ENCODE assay signal across 44 mouse cellular contexts in the genomic region with DNA sequence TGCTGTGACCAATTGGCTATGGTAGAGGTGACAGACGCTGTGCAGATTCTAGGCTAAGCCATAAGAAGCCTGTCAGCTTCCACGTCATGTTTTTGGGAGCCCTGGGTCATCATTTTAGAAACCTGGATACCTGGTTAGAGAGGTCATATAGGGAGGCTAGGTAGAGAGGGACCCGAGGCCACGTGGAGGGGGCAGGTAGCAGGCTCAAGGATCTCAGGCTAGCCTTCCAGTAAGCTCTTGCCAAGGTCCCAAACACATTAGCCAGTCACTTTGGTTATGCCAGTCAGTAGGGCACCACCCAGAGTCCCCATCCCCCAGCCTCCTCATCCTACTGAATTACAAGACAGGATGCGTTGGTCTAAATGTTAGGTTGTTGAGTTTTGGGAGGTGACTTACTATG. TPM values are rescaled to one million over a fixed set of nuclear protein-coding genes. Genes with fewer than 3 reads are reported as not detected.
"Had no signal": no experiment of that assay in that cellular context is flagged by ENCODE, and none has a peak within 500 bp of the region (broad histone marks: within the 10 kb centered on the region; RNA-seq: fewer than 3 reads in every experiment).

No protein-coding gene starts in this region.

- H3K36me3 ChIP-seq: limb, embryonic 10.5 days; limb, embryonic 12.5 days; limb, embryonic 13.5 days; limb, embryonic 15.5 days; liver, embryonic 12.5 days; liver, embryonic 13.5 days; liver, embryonic 15.5 days; lung, embryonic 15.5 days; midbrain, embryonic 10.5 days; midbrain, embryonic 12.5 days; midbrain, embryonic 13.5 days; midbrain, embryonic 15.5 days; neural tube, embryonic 12.5 days had no signal

- H3K4me3 ChIP-seq: limb, embryonic 10.5 days; limb, embryonic 12.5 days; limb, embryonic 13.5 days; limb, embryonic 15.5 days; liver, embryonic 12.5 days; liver, embryonic 13.5 days; liver, embryonic 15.5 days; lung, embryonic 15.5 days; megakaryocyte, embryonic 14.5 days; midbrain, embryonic 10.5 days; midbrain, embryonic 12.5 days; midbrain, embryonic 13.5 days; midbrain, embryonic 15.5 days; myocyte; neural tube, embryonic 12.5 days had no signal

- H3K9me3 ChIP-seq: limb, embryonic 10.5 days; limb, embryonic 12.5 days; limb, embryonic 13.5 days; limb, embryonic 15.5 days; liver, embryonic 12.5 days; liver, embryonic 13.5 days; liver, embryonic 15.5 days; lung, embryonic 15.5 days; megakaryocyte, embryonic 14.5 days; midbrain, embryonic 10.5 days; midbrain, embryonic 12.5 days; midbrain, embryonic 13.5 days; midbrain, embryonic 15.5 days; neural tube, embryonic 12.5 days had no signal

- ATAC-seq: liver, embryonic 12.5 days; liver, postnatal 0 days; lung, postnatal 0 days; midbrain, embryonic 13.5 days; midbrain, embryonic 15.5 days had no signal

- H3K27me3 ChIP-seq: limb, embryonic 12.5 days; limb, embryonic 13.5 days; limb, embryonic 15.5 days; liver, embryonic 13.5 days; lung, embryonic 15.5 days; midbrain, embryonic 13.5 days; midbrain, embryonic 15.5 days; neural tube, embryonic 12.5 days had no signal

- H3K27ac ChIP-seq: limb, embryonic 10.5 days; limb, embryonic 12.5 days; limb, embryonic 13.5 days; limb, embryonic 15.5 days; liver, embryonic 12.5 days; liver, embryonic 13.5 days; liver, embryonic 14.5 days; liver, embryonic 15.5 days; lung, embryonic 15.5 days; macrophage; midbrain, embryonic 10.5 days; midbrain, embryonic 12.5 days; midbrain, embryonic 13.5 days; midbrain, embryonic 15.5 days; neural tube, embryonic 12.5 days had no signal

- H3K4me1 ChIP-seq: neural tube, embryonic 12.5 days had no signal

- H3K9ac ChIP-seq: limb, embryonic 12.5 days; limb, embryonic 13.5 days; limb, embryonic 15.5 days; liver, embryonic 12.5 days; liver, embryonic 13.5 days; liver, embryonic 14.5 days; liver, embryonic 15.5 days; liver, postnatal 0 days; lung, embryonic 14.5 days; lung, embryonic 15.5 days; midbrain, embryonic 12.5 days; midbrain, embryonic 13.5 days; midbrain, embryonic 15.5 days; neural tube, embryonic 12.5 days had no signal

- DNase-seq: left cerebral cortex, postnatal 4 days; liver; liver, embryonic 13.5 days; liver, postnatal 0 days; lung, adult 18-20 months; lung, adult 2 months; lung, embryonic 14.5 days; lung, postnatal 10 days; lung, postnatal 14 days; lung, postnatal 36 days; lung, postnatal 4 days; midbrain, embryonic 14.5 days had no signal

- H3K4me2 ChIP-seq: limb, embryonic 12.5 days; limb, embryonic 13.5 days; limb, embryonic 15.5 days; liver, embryonic 11.5 days; liver, embryonic 12.5 days; liver, embryonic 13.5 days; liver, embryonic 15.5 days; lung, embryonic 14.5 days; lung, embryonic 15.5 days; midbrain, embryonic 12.5 days; midbrain, embryonic 13.5 days; midbrain, embryonic 15.5 days; neural tube, embryonic 12.5 days had no signal

RNA-seq across cellular contexts. Expression of a gene that starts 1.8 kb away (rescaled TPM):
- total RNA-seq: megakaryocyte progenitor cell, adult 5-6 weeks; megakaryocyte, adult 5-6 weeks; megakaryocyte-erythroid progenitor cell, adult 5-6 weeks had no signal
- polyA plus RNA-seq: liver, adult 2 months; macrophage had no signal

RNA-seq across cellular contexts. Expression of a gene that starts 43.0 kb away (rescaled TPM):
- total RNA-seq: left cerebral cortex, adult 8-10 months; left cerebral cortex, postnatal 10 days; left cerebral cortex, postnatal 14 days; left cerebral cortex, postnatal 25 days; left cerebral cortex, postnatal 36 days; left cerebral cortex, postnatal 4 days; liver, adult 2 months; megakaryocyte progenitor cell, adult 5-6 weeks; megakaryocyte, adult 5-6 weeks; megakaryocyte-erythroid progenitor cell, adult 5-6 weeks; midbrain, postnatal 0 days; monocyte, adult 5-6 weeks had no signal
- polyA plus RNA-seq: liver, adult 2 months; liver, embryonic 11.5 days; liver, embryonic 12.5 days; liver, embryonic 13.5 days; liver, embryonic 14.5 days; liver, embryonic 15.5 days; liver, embryonic 16.5 days; liver, postnatal 0 days; lung, adult 2 months; lung, embryonic 14.5 days; lung, embryonic 15.5 days; lung, embryonic 16.5 days; lung, postnatal 0 days; macrophage; midbrain, embryonic 10.5 days; midbrain, embryonic 12.5 days; midbrain, embryonic 13.5 days; midbrain, embryonic 14.5 days; midbrain, embryonic 15.5 days; myocyte; neural tube, embryonic 11.5 days had no signal
